Mouse (Mus musculus) urinary bladder, postnatal 4 days (tissue): ENCODE results near the gene Fam166a.

ENCODE experiments used
- DNase-seq, 2 experiments: peaks; one replicate each; pipeline ENCODE4 v3.0.0; 2021 to 2022; ENCODE audit warnings: low spot score in 2 of 2

The Fam166a gene

DNA sequence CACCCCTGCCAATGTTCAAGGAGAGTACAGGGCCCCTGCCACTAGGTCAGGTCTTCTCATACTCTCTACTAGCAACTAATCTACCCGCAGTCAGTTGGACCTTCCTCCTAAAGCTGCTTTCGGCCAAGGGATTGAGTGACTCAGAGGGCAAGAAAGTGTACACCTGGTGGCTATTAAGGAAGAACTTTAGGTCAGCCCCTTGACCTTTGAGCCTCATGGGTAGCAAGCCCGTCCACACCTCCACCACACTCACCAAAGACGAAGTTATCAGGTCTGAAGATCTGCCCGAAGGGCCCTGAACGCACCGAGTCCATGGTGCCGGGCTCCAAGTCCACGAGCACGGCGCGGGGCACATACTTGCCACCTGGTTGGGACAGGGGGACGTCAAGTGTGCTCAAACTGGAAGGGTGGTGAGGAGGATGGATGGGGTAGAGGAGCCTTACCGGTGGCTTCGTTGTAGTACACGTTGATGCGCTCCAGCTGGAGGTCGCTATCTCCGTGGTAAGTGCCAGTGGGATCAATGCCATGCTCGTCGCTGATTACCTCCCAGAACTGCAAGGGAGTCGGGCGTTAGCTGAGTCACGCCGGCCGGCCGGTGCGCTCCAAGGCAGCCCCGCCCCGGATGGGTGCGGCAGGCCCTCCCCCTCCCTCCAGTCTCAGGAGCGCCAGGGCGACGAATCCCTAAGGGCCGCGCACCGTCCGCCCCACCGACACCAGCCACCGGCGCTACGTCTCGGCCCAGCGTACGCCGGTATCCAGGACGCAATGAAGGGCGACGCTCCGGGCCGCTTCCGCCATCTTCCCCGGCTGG is 5.3 kb downstream of the Fam166a start:
- peak; percentile 73 to 83 for DNase-seq

DNA sequence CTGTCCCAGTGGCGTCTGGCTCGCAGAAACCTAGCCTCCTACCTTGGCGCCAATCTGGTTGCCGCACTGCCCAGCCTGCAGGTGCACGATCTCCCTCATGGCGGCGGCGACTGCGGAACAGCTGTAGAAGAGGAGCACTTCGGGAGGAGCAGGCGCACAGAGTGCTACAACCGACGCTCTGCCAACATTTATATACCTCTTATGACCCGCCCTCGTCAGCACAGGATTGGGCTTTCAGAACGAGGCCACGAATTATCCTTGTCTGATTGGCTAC is 5.9 kb downstream of the Fam166a start, which contains the start of gene Tubb4b:
Gene Tubb4b, minus strand, starts transcription at position 211 of the 274 bp plus-strand sequence.
- DNase-seq = no peak

DNA sequence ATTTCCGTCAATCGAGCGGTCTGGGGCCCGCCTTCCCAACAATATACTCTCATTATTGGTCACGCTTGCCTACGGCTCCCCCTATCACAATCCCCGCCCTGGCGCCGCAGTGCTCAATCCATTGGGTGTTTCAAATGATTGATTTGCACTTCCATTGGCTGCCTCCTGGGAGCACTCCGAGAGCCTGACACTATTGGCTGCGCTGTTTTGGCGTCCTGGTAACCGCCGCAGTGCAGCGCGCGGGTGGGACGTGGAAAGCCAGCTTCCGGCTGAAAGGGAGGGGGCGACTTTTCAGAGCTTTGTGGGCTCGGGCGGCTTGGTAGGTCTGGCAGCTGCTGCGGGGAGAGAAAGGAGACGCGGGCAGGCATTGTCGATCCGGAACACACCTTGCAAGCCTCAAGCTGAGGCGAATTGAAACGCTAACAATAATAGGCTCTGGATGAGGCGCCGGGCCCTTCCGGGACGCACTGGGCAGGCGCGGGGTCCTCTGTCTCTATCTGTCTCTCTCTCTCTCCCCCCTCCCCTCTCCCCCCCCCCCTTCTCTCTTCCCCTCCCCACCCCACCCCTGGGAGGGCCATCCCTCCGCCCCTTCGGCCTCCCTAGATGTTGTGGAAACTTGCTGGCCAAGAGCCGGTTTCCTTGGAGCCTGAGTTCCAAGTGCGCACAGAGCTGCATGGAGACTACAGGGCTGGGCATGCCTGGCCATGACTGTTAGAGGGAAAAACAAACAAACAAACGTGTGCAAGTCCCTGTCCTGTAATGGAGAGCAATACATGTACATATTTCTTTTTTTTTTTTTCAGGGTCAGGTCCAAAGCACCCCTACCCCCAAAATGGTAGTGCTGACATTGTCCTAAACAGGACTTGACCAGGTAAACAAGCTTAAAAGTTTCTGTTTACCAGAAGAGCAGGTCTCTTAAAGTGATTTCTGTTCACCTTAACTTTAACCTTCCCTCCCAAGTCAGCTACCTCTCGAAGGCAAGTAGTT is 6.5 kb downstream of the Fam166a start:
- peak; percentile 97 to 99 for DNase-seq

DNA sequence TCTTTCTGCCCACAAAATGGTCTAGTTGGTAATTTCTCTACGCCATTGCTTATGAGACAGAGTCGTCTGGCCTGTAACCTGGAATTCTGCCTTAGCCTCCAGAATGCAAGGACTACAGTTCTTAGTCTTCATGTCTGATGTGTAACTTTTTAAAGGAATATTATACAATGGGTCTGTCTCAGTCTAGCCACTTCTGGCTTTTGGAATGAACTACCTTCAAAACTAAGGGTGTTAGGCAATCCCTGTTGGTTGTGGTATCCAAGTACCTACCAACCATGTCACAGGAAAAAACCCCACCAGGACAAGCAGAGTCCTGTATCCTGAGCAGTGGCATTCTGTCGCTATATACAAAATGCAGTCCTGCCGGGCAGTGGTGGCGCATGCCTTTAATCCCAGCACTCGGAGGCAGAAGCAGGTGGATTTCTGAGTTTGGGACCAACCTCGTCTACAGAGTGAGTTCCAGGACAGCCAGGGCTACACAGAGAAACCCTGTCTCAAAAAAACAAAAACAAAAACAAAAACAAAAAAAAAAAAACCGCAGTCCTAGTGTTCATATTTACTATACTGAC is 7.3 kb downstream of the Fam166a start:
- DNase-seq = no peak

DNA sequence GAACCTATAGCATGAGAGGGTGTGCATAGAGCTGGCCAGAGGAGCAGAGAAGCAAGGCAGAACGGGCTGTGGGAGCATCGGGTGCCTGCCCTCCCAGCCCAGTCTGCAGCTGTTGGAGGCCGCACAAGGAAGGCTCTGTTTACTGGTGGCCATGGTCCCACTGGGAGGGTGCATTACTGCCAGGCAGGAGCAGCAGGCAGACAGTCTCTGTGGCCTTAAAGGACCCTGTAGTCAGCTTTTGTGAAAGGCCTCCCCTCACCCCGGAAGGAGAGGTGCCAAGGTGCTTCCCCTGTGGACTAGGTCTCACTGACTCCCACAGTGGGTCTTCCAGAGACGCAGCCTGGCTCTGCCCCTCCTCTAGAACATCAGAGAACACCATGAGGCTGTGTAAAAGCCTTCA is 8.3 kb downstream of the Fam166a start:
- no peak for DNase-seq

DNA sequence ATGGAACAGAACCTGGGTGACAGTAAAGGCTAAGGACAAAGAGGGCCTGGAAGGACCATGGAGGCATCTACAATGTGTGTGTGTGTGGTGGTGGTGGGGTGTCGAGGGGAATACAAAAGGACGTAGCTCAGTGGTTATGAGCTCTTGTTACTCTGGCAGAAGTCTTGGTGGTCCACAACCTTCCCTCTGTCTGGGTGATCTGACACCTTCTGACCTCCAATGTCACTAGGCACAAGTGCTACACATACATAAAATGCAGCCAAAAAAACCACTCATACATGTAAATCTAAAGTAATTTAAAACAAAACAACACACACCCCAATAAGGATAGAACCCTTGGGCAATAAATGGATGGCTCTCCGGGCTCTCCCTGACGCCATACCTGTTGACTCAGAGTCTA is 8.9 kb downstream of the Fam166a start:
- DNase-seq = no peak

DNA sequence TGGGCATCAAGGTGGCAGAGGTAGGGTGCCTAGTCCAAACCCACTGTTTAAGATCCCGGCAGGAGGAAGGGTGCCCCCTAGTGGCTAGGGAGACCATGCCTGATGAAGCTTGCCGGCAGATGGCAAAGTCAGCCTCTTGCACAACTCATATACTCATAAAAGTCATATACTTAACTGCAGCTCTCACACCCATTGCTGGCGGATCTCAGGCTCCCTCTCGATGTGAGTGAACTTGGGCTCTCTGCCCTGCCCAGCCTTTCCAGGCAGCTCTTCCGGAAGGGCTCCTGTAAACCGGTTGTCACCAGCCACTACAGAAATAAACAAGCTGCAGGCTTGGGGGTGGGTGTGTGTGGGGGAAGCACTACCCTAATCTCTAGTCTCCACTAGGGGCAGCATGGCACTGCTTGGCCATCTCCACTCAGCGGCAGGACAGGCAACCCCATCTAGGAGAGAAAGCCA is 9.9 kb downstream of the Fam166a start:
- peak; percentile 84 to 86 for DNase-seq

DNA sequence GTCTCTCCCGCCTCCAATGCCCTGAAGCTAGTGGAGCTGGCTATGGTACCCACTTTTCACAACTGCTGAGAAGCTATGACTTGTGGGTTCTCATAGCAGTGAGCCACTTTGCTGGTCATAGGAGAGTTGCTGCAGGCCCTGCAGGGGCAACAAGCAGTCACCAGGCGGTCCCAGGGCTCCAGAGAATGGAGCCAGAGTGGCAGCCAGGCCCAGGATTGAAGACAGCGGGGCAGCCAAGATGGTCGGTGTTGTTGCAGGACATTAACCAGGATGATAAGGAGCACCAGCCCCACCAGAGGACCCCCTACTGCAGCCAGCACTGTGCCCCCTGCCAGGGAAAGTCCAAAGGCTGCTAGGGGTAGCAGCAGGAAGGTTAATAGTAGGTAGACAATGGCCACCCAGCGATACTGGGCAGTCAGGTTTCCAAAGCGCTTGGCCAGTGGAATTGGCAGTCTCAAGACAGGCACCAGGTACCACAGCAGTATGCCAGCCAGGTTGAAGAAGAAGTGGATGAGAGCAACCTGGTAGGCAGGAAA is 10.5 kb downstream of the Fam166a start:
- no peak for DNase-seq

DNA sequence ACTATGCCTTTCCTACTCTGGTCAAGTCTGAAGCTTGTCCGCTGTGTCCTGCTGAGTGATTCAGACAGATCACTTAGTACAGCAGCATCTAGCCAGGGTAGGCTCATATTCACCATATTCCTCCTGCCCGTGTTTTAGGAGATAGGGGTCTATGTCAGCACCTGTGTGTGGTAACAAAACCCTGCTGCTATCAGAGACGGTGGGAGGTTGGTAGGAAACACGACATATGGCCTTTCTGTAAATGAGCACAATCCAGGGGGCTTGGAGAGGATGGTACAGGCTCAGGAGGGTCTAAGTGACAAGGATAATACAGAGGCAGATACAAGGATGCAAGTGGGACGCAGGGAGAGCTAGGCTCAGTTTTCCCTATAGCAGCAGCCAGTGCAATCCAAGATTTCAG is 11.0 kb downstream of the Fam166a start:
- DNase-seq = no peak

DNA sequence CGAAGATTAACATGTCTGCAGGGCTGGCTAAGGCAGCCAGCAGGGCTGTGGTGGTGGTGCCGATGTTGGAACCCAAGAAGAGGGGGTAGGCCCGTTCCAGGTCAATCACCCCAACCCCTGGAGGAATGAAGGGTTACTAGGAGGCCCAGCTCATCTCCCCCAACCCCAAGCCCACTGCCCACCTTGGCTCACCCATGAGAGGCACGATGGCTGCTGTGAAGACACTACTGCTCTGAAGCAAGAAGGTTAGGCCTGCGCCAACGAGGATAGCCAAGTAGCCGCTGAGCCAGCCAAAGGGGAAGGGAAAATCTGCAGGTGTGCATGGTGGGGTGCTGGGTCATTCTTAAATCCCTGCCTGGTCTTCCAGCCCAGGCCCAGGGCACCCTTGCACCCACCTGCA is 12.0 kb downstream of the Fam166a start:
- DNase-seq = no peak

DNA sequence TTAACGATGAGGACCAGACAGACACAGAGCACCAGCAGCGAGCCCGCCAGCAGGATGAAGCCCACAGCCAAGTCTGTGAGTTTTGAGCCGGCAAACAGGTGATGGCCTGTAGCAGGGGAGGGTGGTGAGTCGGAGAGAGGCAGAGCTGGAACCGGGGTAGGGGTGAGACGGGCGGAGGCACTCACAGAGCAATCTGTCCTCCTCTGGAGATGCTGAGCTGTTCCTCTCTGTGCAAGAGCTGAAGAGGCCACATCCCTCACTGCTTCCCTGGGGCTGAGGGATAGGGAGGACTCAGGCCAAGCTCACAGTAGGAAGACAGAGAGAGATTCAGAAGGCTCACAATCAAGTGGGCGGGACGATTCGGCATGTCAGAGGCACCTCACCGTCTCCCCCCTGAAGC is 12.5 kb downstream of the Fam166a start:
- no peak for DNase-seq

DNA sequence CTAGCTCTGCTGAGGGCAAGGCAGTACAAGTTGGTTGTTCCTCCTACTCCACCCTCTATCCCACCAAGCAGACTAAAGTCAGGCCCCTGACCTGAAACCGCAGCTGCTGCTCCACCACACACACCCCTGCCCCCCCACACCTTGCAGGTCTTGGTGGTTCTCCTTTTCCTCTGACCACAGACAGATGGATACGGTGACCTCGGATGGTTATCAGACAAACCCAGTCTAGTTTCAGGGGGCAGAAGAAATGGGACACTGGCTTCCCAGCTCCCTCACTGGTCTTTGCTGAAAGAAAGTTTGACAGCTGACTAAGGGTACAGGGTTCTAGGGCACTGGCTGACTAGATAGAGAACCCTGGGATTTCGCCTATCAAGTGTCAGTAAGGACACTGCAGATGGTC is 14.9 kb downstream of the Fam166a start:
- no peak for DNase-seq

DNA sequence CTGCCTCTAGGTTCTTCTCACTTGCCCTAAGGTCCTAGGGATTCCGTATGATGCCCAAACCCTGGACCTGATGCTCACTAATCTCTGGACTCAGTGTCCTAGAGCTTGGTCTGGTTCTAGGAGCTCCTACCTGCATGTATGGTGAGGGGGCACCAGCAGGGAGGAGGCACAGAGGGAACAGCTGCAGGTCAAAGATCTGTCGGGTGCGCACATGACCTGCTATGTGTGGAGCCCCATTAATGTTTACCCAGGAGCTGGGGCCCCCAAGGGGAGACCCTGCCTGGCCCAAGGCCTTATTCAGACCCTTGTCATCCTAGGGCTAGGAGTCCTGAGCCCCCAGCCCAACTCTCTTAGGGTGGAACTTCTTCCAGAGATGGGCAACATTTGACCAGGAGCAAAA is 15.5 kb downstream of the Fam166a start, which contains the start of gene Slc34a3:
Gene Slc34a3, minus strand, starts transcription at position 315 of the 400 bp plus-strand sequence.
- DNase-seq = no peak

DNA sequence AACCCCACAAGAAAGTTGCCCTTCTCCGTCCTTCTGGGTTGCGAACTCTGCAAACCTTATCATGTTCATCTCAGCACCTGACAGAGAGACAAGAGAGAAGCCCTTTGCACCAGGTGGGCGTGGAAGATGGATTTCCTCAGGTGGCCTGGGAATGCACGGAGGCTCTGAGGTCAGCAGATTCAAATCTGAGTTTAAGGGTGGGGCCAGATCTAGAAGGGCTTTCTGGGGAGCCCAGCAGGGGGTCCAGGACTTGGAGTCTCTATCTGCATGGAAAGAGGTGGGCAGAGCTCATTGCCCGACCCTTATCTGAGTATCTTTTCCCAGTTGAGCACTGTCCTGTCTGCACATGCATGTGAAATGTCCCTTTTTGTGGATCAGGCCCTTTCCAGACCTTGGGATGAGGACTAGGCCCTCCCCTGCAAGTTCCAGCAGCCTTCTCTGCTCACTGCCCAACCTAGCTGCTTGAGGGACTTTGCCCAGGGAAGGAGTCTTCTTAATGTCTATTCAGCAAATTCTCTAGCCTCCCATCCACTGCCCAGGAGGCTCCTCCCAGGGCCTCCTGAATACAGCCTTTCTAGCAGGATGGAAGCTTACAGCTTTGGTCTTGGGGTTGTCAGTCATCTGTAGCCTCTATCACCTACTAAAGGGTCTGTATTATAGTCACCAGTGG is 16.1 kb downstream of the Fam166a start:
- no peak for DNase-seq

DNA sequence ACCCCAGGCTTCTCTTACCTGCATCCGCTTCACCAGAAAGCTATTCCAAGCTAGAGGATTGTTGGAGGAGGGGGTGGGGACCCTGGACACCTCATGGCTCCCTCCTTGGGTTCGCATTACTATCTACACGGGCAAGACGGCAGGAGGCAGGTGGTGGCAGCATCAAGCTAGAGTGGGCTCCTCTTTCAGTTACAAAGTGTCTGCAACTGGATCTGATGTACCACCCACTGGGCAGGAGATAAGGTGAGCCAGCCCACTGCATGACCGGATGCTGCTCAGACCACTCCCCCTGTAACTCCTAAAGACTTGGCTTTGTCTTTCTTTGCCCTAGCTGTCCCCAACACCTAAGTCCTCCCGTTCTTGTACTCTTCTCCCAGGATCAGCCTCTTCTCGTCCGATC is 18.1 kb downstream of the Fam166a start, which contains the start of gene Rnf224:
Gene Rnf224, minus strand, starts transcription at position 174 of the 400 bp plus-strand sequence.
- DNase-seq = no peak

DNA sequence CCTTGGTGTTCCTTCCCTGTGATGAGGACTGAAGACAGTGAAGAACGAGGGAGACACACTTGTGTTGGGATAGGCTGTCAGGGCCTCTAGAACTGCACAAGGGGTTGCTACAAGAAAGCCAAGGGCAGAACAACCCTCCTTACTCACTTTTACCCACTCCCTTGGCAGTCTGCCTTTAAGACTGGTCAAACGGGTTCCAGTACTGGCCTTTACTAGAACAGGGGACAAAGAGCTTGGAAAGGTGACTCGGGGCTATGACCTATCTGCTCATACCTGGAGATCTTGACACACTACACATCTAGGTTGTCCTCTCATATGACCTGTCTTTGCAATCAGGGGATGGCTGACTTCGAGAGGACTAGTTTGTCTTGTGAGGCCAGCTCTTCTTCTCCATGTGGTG is 19.0 kb downstream of the Fam166a start:
- no peak for DNase-seq

DNA sequence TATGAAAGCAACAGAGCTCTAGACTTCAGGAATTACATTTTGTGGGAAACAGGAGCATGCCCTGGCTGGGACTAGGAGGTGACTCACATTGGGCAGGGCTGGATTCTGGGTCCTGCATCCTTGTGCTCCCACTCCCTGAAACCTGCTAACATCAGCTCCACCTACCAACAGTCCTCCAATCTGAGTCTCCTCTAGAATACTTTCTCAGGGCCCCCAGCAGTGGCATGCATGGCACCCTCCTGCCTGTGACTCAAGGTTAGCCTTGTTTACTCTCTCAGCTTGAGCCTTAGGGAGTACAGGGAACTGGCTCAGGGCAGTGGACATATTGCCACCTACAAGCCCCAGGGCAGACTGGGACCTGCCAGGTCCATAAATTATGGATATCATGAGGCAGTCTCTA is 19.6 kb downstream of the Fam166a start:
- no peak for DNase-seq

DNA sequence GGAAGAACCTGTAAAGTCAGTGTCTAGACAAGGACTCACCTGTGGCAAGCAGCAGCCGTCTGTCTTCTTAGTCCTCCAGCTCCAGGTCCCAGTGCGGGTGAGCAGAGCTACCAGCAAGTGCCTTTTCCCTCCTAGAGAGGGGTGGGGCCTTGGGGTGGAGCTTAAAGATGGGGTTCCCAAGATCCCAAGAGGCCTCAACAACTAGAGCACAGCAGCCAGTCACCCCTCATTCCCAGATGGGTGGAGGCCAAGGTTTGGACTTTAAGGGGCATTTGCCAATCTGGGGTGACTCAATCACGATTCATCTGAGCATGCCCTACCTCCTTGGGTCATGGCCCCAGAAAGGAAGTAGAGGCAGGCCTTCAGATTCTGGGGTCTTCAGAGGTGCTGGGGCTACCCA is 21.2 kb downstream of the Fam166a start:
- no peak for DNase-seq

DNA sequence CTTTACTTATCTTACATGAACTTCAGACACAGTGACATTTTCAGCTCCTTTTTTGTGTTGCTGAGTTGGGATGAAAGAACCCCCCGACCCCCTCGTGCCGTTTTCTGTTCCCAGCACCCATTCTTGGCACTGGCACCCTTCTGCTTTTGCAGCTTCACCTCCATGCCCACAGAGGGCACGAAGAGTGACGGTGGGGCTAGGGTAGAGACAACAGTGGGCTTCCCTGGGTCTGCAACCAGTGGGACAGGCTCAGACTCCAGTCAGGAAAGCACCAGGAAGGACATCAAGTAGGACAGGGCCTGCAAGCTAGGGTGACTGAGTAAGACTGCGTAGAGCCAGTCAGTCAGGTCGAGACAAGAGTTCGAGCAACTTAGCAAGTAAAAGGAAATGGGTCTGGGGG is 21.8 kb downstream of the Fam166a start:
- no peak for DNase-seq

DNA sequence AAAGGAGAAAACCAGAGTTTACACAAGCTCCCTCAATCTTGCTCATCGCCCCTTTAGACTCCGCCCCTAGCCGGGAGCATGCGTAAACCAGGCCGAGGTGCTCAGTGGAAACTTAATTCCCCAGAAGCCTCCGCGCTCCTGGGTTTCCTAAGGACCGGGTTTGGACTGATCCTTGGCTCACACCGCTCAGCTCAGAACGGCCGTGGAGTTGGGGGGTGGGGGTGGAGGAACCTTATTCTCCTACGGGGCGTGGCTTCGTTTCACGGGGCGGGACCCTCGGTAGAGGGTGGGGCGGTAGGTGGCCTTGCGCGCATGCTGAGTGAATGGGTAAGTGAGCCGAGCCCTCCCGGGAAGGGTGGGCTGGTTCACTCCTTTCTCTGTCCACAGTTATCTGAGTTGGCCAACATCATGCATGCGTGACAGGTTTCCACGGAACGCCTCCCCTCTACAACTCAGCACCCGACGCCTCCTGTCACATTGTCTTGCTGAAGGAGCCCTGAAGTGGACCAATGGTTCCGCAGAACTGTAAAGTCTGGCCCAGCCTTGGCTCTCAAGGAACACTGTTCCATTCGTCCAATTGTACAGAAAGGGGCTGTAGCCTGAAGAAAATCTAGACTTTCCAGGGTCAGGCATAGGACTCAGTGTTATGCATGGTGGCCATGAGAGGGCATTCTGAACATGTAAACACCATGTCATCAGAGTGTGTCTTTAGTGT is 22.3 kb downstream of the Fam166a start:
- DNase-seq = peak; percentile 61 to 69

DNA sequence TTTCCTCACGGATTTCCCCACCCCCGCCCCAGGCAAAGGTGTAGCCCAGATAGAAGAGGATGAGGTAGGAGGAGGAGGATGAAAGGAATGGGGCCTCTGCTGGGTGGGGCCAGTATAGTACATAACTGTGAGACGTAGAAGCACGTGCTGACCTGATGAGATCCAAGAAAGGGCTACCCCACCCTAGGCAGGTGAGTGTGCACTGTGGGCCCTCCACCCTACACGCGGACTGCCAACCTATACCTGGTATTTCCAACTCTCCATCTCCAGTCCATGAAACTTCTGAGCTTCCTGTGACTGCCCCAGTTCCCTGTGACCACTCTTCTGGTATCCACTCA is 22.9 kb downstream of the Fam166a start:
- DNase-seq = no peak
